Mouse (Mus musculus) embryonic facial prominence, embryonic 10.5 days (tissue): Measurements from ENCODE around the gene Ccn6. TPM values are rescaled to one million over a fixed set of nuclear protein-coding genes. Genes with fewer than 3 reads are reported as not detected.
"Not testable (repeated sequence)": the region's sequence is repeated elsewhere in the genome, so short reads cannot be mapped to it uniquely, and the experiment has no call there.

Source experiments
- DNase-seq: peaks from one replicate; pipeline ENCODE4 v3.0.0-alpha.2; 2017; ENCODE audit warnings: low spot score
- H3K27ac ChIP-seq: fragments of 300-500 bp; sonication (generic); replicated peaks from 2 replicates; pipeline ENCODE4 v1.5.1; 2016; ENCODE audit warnings: mild to moderate bottlenecking
- H3K27me3 ChIP-seq: fragments of 300-500 bp; sonication (generic); replicated peaks from 2 replicates; pipeline ENCODE4 v1.6.1; 2016; ENCODE audit warnings: low read depth, mild to moderate bottlenecking; ENCODE audit not compliant: poor library complexity, severe bottlenecking
- H3K36me3 ChIP-seq: fragments of 300-500 bp; sonication (generic); replicated peaks from 2 replicates; pipeline ENCODE4 v1.6.1; 2016; ENCODE audit warnings: mild to moderate bottlenecking, moderate library complexity
- H3K4me1 ChIP-seq: fragments of 300-500 bp; sonication (generic); 2 replicates; pipeline ENCODE4 v1.6.1; 2016
- H3K4me3 ChIP-seq: fragments of 300-500 bp; sonication (generic); 2 replicates; pipeline ENCODE4 v1.5.1; 2016; ENCODE audit warnings: mild to moderate bottlenecking, moderate library complexity
- H3K9me3 ChIP-seq: fragments of 300-500 bp; sonication (generic); 2 replicates; pipeline ENCODE4 v1.6.1; 2016; ENCODE audit warnings: mild to moderate bottlenecking
- WGBS: fragments of 180-500 bp; shearing (Covaris S2); methylation state at CpG from one replicate; pipeline ENCODE4 v1.1.7; 2016; 5-methylcytosine and 5-hydroxymethylcytosine counted together
- polyA plus RNA-seq: library from polyadenylated mRNA; unstranded; fragments of >200 nt; fragmentation: Nextera tagmentation; extraction: Ambion mirVana; gene quantifications from 2 replicates; pipeline ENCODE4 v1.2.1, GENCODE M21; 2016

Gene Ccn6
- 0.24 and 0.36 TPM in 2 replicates for polyA plus RNA-seq

DNA sequence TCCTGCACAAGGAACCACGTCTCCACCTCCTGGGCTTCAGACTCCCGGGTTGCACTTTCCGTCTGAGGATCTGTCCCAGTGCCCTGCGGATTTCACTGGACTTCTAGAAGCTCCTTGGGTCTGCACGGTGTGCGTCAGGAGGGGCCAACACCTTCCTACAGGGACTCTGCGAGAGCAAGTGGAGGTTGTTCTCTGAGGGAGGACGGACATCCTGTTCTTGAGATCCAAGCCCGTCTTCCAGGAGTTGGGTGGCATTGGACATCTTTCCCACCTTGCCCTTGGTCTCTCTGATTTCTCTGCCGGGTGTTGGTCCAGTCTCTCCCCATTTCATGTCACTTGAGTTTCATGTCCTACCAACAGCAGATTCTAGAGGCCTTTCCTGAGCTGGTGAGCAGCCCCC is at the start of gene Ccn6:
Gene Ccn6 (minus strand): TSS at position 101 of the 400 bp plus-strand sequence.
- Histone ChIP-seq H3K27me3 (no peaks in the 10 kb centered on the region; the same call in 1 of the 2 replicates), H3K36me3 (no peaks in the 10 kb centered on the region), H3K9me3 (no peaks in the 10 kb centered on the region), H3K4me3 (no peak within 1 kb of the TSS), H3K4me1 (peaks cover 28% of the 10 kb centered on the region), H3K27ac (no peak within 1 kb of the TSS)
- WGBS: 87% methylated on average over 10 of the region's 10 CpGs
- DNase-seq: no peak

DNA sequence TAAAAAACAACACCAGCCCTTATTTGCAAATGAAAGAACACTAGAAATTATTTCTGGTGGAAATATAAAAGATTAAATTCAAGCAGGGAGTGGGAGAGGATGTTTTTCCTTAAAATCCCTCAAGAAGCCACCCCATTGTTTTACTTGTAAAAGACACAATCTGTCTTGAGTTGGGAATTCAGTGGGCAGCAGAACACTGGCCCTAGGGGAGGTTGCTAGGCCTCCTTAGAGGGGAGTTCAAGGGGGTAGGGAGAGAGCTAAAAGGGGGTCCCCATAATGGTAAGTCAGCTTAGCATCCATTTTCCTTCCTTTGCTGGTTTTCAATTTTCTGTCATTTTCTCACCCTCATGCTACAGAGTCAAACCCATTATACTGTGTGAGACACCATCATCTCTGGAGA is 46.4 kb upstream of the Ccn6 start:
- no peak for DNase-seq
- Histone ChIP-seq H3K4me1 (peaks cover 20% of the 10 kb centered on the region), H3K4me3 (no peak overlapping the region), H3K9me3 (peaks cover 4% of the 10 kb centered on the region; the same call in 1 of the 2 replicates), H3K27me3 (no peaks in the 10 kb centered on the region), H3K36me3 (no peaks in the 10 kb centered on the region), H3K27ac (no peak overlapping the region)

DNA sequence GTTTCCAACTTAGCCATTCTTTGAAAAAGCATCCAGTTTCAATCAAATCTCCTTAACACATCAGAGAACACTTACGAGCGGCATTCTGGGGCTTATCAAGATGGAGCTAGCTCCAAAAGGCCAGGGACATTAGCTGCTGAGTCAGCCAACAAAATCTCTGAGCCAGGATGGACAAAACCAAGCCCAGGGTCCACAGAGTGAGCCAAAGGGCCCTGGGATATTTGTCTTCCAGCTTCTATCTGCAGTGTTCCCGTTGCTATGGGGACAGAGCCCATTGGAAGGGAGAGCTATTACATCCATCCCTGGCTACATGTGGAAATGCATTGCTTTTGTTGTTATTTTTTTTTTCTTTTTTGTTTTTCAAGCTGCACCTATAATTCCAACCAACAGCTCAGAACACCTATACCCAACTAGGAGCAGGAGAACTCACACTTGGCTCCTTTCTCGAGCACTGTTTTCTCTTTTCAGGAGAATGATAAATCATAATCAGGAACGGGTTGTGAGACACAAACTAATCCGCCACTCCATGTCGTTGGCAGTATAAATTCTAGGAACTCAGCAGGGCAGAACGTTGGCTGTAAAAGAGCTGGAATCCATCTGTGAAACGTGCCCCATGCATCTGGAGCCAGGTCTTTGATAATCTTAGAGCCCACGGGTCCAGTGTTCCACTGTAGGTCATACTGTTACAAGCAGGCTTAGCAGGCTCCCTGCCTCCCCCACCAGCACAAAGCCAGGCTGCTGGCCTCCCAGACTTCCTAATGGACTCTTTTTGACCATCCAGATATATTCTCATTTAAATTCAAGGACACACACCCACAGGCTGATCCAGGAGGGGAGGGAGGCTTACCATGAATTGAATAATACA is 45.8 kb upstream of the Ccn6 start:
- peak overlapping the region; percentile 48; the same call in 1 of the 2 replicates for H3K27ac ChIP-seq
- no peak overlapping the region for H3K4me3 ChIP-seq
- H3K27me3 ChIP-seq: no peaks in the 10 kb centered on the region
- DNase-seq: no peak
- H3K36me3 ChIP-seq: no peaks in the 10 kb centered on the region
- H3K9me3 ChIP-seq: peaks cover 6% of the 10 kb centered on the region; the same call in 1 of the 2 replicates
- 76% methylated on average over 10 of the region's 10 CpGs for WGBS
- peaks cover 20% of the 10 kb centered on the region for H3K4me1 ChIP-seq

DNA sequence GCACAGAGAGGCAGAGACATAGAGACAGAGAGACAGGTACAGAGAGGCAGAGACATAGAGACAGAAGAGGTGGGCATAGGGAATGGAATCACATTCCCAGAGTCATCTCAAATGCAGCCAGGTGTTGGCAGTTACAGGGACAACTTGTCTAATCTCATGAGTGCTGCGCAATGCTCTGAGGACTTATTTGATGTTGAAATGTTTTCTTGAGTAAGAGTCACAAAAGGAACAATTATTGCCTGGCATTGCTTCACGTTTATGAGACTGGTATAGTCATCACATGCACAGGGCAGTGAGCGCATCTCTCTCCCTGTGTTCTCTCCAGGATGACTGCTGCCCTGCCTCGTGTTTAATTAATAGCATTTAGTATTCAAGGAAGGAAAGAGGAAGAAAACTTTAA is 45.1 kb upstream of the Ccn6 start:
- 73% methylated on average over 4 of the region's 4 CpGs for WGBS
- Histone ChIP-seq H3K4me1 (peaks cover 20% of the 10 kb centered on the region), H3K9me3 (peaks cover 11% of the 10 kb centered on the region; the same call in 1 of the 2 replicates), H3K36me3 (no peaks in the 10 kb centered on the region), H3K4me3 (no peak overlapping the region), H3K27ac (no peak overlapping the region), H3K27me3 (no peaks in the 10 kb centered on the region)
- DNase-seq: no peak

DNA sequence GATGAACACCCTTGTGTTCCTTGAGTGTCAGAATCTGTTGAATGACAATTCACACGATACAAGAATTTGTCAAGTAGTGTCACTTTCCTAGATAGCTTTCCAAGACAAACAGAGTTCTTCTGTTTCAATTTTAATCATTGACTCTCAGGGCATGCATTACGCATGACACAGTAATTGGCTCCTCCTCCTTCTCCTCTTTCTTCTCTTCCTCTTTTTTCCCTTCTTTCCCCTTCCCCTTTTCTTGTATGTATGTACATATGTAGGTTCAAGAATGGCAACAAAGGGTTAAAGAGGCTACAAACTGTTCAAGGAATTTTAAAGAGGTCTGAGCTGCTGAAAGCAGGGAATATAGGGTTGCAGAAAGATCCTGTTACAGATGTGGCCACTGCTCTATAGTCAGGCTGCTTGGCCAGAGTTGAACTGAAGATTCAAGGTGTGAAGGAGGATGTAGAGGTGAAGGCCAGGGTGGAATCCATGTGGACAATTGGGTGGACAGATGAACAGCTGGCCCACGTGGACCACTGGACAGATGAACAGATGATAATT is 43.8 kb upstream of the Ccn6 start:
- no peak for DNase-seq
- 0 out of 2 replicates have a peak overlapping the region, but pooled peaks have one; percentile 31 for H3K27ac ChIP-seq
- peaks cover 11% of the 10 kb centered on the region; the same call in 1 of the 2 replicates for H3K9me3 ChIP-seq
- 76% methylated on average over 3 of the region's 3 CpGs for WGBS
- no peaks in the 10 kb centered on the region for H3K36me3 ChIP-seq
- no peaks in the 10 kb centered on the region for H3K27me3 ChIP-seq
- peaks cover 20% of the 10 kb centered on the region for H3K4me1 ChIP-seq
- no peak overlapping the region for H3K4me3 ChIP-seq

DNA sequence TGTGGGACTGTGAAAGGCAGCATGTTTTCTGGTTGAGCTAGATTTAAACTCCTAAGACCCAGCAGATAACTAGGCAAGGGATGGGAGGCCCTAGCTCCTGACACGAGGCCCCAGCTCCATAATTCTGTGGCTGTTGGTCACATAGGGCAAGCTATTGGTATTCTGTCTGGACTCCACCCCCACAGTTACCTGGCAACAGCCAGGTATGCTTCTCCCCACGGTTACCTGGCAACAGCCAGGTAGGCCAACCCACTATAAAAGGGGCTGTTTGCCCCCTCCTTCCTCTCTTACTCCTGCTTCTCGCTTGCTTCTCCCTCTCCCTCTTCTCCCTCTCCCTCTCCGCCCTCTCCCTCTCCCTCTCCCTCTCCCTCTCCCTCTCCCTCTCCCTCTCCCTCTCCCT is 38.9 kb upstream of the Ccn6 start:
- H3K4me3 ChIP-seq: no peak overlapping the region
- no peak overlapping the region for H3K27ac ChIP-seq
- H3K27me3 ChIP-seq: no peaks in the 10 kb centered on the region
- H3K9me3 ChIP-seq: peaks cover 11% of the 10 kb centered on the region; the same call in 1 of the 2 replicates
- no peaks in the 10 kb centered on the region for H3K36me3 ChIP-seq
- DNase-seq: no peak
- 57% methylated on average over 4 of the region's 4 CpGs for WGBS
- H3K4me1 ChIP-seq: peaks cover 7% of the 10 kb centered on the region

DNA sequence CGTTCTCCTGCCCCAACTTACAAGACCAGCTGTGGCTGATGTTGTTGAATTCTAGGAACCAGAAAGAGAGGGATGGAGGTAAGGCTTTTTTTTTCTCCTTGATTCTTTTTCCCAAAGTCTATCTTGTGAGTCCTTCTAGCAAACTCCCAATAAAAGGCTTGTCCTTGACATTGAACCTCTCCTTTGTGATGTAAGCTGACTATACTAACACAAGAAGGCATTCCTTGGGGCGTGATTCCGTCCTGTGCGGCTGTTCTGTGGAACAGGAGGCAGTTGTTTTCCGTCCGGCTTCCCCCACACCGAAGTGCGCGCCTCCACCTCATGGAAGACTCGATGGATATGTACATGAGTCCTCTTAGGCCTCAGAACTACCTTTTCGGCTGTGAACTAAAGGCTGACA is 34.6 kb upstream of the Ccn6 start:
- not testable (repeated sequence) for H3K4me3 ChIP-seq, H3K4me1 ChIP-seq, H3K27ac ChIP-seq, DNase-seq, H3K9me3 ChIP-seq, H3K36me3 ChIP-seq, H3K27me3 ChIP-seq
- WGBS: 91% methylated on average over 11 of the region's 11 CpGs

DNA sequence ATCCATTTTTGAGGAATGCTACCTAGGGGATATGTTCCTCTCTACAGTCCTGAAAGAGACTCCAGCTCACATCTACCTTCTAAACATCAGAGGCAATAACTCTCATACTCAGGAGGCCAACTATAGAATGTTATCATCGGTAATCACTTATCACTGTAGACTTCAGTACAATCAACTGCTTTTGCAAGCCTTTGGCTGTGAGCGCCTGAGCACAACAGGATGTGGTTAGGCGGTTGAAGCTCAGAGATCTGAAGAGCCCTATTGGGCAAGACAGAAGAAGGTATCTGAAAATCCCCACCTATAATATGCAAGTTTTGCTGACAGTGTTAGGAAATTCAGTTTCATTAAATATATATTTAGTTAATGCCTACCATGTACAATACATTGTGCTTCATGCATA is 29.1 kb upstream of the Ccn6 start:
- WGBS: 92% methylated on average over 3 of the region's 3 CpGs

DNA sequence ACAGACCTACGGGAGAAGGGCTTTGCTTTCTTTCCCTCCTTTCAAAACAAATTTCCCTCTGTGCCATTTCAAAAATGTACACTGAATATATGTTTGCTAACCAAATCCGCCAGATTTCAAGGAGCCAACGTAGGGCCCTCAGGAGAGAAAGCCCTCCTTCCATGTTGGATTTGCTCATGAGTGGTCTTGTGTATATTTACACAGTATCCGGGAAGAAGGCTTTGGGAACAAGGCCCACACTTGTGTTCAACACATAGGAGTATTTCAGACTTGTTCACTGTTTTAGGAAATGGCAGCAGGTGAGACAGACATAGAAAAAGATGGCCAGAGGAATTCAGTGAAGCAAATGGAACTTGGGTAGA is 21.9 kb upstream of the Ccn6 start:
- Histone ChIP-seq H3K4me3 (no peak overlapping the region), H3K9me3 (no peaks in the 10 kb centered on the region), H3K27me3 (no peaks in the 10 kb centered on the region), H3K36me3 (no peaks in the 10 kb centered on the region), H3K27ac (no peak overlapping the region), H3K4me1 (0 out of 2 replicates have a peak, but pooled peaks cover 3% of the 10 kb centered on the region)
- WGBS: 84% methylated on average over 4 of the region's 4 CpGs
- no peak for DNase-seq

More for the DNA sequence above, 29.1 kb upstream of the Ccn6 start:
- Histone ChIP-seq H3K4me1 (no peaks in the 10 kb centered on the region), H3K9me3 (no peaks in the 10 kb centered on the region), H3K27ac (no peak overlapping the region), H3K36me3 (no peaks in the 10 kb centered on the region), H3K4me3 (no peak overlapping the region), H3K27me3 (no peaks in the 10 kb centered on the region)
- no peak for DNase-seq

DNA sequence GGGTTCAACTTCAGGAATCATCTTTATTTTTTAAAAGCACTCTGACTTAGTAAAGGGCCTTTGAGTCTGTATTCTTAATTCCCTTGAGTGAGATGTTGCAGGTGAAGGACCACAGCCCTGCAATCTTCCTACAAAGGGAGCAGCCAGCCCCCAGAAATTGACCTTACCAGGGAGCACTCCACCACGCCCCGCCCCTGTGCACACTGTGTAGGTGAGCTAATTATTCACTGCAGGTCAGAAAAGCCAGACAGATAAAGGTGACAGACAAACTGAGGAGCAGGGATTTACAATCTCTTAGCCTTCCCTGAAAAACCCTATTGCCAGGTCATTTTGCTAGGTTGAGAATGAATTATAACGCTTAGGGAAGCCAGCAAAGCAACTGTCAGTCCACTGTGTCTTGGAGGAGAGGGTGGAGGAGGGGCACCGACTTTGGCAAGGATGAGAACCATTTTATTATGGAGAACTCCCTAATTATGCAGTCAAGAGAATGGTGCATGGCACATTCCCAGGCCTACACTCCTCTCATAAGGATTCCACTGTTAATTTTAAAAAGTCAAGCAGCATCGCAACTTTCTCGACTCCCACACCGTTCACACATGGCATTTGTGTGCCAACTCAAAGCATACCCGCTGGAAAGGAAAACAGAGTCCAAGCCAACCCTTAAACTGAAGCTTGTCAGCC is 21.4 kb upstream of the Ccn6 start:
- Histone ChIP-seq H3K4me1 (0 out of 2 replicates have a peak, but pooled peaks cover 3% of the 10 kb centered on the region), H3K9me3 (no peaks in the 10 kb centered on the region), H3K4me3 (no peak overlapping the region), H3K27me3 (no peaks in the 10 kb centered on the region), H3K36me3 (no peaks in the 10 kb centered on the region), H3K27ac (no peak overlapping the region)
- WGBS: 92% methylated on average over 8 of the region's 8 CpGs
- no peak for DNase-seq

DNA sequence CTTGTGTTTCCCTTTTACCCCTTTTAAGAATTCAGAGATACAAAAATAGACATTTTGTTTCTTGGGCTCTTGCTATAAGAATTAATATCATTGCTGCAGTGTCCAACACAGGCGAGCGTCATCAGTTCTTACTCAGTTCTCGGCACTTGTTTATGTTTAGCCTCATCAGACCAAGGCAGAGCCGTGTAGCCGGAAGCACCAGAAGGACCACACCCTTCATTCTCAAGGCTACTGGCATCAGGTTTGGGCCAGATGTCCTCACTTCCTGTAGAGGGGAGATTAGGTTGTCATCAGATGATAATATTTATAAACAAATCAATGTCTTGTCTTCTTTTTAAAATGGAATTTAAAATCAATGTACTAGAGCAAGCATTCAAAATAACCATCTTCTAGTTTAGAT is 13.4 kb upstream of the Ccn6 start:
- no peak overlapping the region for H3K27ac ChIP-seq
- WGBS: 88% methylated on average over 5 of the region's 5 CpGs
- H3K27me3 ChIP-seq: no peaks in the 10 kb centered on the region
- peaks cover 9% of the 10 kb centered on the region; the same call in 1 of the 2 replicates for H3K9me3 ChIP-seq
- DNase-seq: no peak
- H3K4me1 ChIP-seq: peaks cover 33% of the 10 kb centered on the region
- no peaks in the 10 kb centered on the region for H3K36me3 ChIP-seq
- H3K4me3 ChIP-seq: no peak overlapping the region

DNA sequence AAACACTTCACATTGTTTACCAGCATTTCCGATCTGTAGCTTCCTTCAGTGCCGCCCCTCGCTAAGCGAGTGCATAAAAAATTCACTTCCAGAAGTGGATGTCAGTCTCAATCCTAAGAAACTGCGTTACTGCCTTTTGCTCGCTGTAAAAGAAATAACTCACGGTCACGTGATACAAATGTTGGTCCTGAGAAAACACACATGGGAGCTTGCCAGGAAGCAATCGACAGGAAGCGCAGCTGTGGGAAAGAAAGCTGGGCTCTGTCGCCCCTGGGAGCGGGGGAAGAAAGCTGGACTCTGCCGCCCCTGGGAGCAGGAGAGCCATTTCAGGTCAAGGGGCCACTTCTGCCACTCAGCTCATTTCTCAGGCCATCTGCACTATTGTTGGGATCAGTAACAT is 9.5 kb upstream of the Ccn6 start:
- 39% methylated on average over 13 of the region's 13 CpGs for WGBS
- peak; percentile 59 for DNase-seq
- peaks cover 3% of the 10 kb centered on the region; the same call in 1 of the 2 replicates for H3K9me3 ChIP-seq
- H3K36me3 ChIP-seq: no peaks in the 10 kb centered on the region
- H3K4me1 ChIP-seq: peaks cover 54% of the 10 kb centered on the region
- H3K27ac ChIP-seq: peak overlapping the region; percentile 83
- H3K27me3 ChIP-seq: peaks cover 4% of the 10 kb centered on the region; the same call in 1 of the 2 replicates
- H3K4me3 ChIP-seq: peak overlapping the region; percentile 0; the same call in 1 of the 2 replicates
